Mouse (Mus musculus) MEL (cell line): ENCODE measurements at regions not wholly inside any gene's neighbourhood (a gene's known extent, or its start where the extent isn't known, plus 50 kb on each side); places are given as distances from the start of the nearest gene placed in this dataset.

Source experiments
- DNase-seq: peaks from one replicate; pipeline ENCODE4 v3.0.0; 2011; ENCODE audit warnings: low read depth, low spot score
- H3K27ac ChIP-seq: 2 replicates; pipeline ENCODE4 v1.5.1; 2012; ENCODE audit warnings: low read depth, mild to moderate bottlenecking, control low read depth, low read length, moderate library complexity; ENCODE audit not compliant: control insufficient read depth
- H3K27me3 ChIP-seq, 2 experiments: fragments of 150-350 bp in 1 of 2; sonication (generic) in 1 of 2; 2 replicates each; pipeline ENCODE4 v1.6.1; 2012; ENCODE audit warnings: low read length in 2 of 2, mild to moderate bottlenecking in 2 of 2, improper control_type of control experiment in 1 of 2, moderate library complexity in 1 of 2; ENCODE audit not compliant: insufficient read depth in 2 of 2, control insufficient read depth in 1 of 2
- H3K36me3 ChIP-seq, 2 experiments: 2 replicates each; pipeline ENCODE4 v1.6.1; 2012 to 2014; ENCODE audit warnings: low read length in 2 of 2, improper control_type of control experiment in 1 of 2, inconsistent platforms in 1 of 2, mild to moderate bottlenecking in 1 of 2; ENCODE audit not compliant: insufficient read depth in 2 of 2, control insufficient read depth in 1 of 2
- H3K4me1 ChIP-seq, 2 experiments: fragments of 150-350 bp in 1 of 2; sonication (generic) in 1 of 2; 2 replicates each; pipeline ENCODE4 v1.6.1; 2012; ENCODE audit warnings: low read length in 2 of 2, improper control_type of control experiment in 1 of 2, mild to moderate bottlenecking in 1 of 2; ENCODE audit not compliant: insufficient read depth in 2 of 2, control insufficient read depth in 1 of 2
- H3K4me3 ChIP-seq, 2 experiments: fragments of 150-350 bp in 1 of 2; sonication (generic) in 1 of 2; 2 replicates each; pipeline ENCODE4 v1.5.1; 2012; ENCODE audit warnings: low read depth in 2 of 2, low read length in 2 of 2, mild to moderate bottlenecking in 2 of 2, moderate library complexity in 2 of 2, control low read depth in 1 of 2, improper control_type of control experiment in 1 of 2; ENCODE audit not compliant: control insufficient read depth in 1 of 2, insufficient read depth in 1 of 2
- H3K79me2 ChIP-seq: 2 replicates; pipeline ENCODE4 v1.6.1; 2012; ENCODE audit warnings: mild to moderate bottlenecking, low read length, moderate library complexity; ENCODE audit not compliant: control insufficient read depth, poor library complexity, insufficient read depth
- H3K9ac ChIP-seq: 2 replicates; pipeline ENCODE4 v1.6.1; 2012; ENCODE audit warnings: low read depth, mild to moderate bottlenecking, control low read depth, low read length, moderate library complexity; ENCODE audit not compliant: control insufficient read depth, poor library complexity, severe bottlenecking
- H3K9me3 ChIP-seq: fragments of 150-350 bp; sonication (generic); replicated peaks from 2 replicates; pipeline ENCODE4 v1.6.1; 2012; ENCODE audit warnings: mild to moderate bottlenecking, low read length, improper control_type of control experiment, moderate library complexity; ENCODE audit not compliant: insufficient read depth
- BHLHE40 ChIP-seq: IDR thresholded peaks from 2 replicates; pipeline ENCODE4 v1.6.1; 2012; ENCODE audit warnings: low read depth, mild to moderate bottlenecking, inconsistent platforms, low read length, improper control_type of control experiment, borderline replicate concordance
- E2F4 ChIP-seq: IDR thresholded peaks from 2 replicates; pipeline ENCODE4 v1.6.1; 2011; ENCODE audit warnings: low read depth, low read length, improper control_type of control experiment, borderline replicate concordance
- ELF1 ChIP-seq: IDR thresholded peaks from 2 replicates; pipeline ENCODE4 v1.6.1; 2014; ENCODE audit warnings: low read depth, mild to moderate bottlenecking, inconsistent platforms, low read length, improper control_type of control experiment, moderate library complexity
- EP300 ChIP-seq, 2 experiments: IDR thresholded peaks; 2 replicates each; pipeline ENCODE4 v1.6.1; 2011; ENCODE audit warnings: improper control_type of control experiment in 2 of 2, low read length in 2 of 2, low read depth in 1 of 2, mild to moderate bottlenecking in 1 of 2
- ETS1 ChIP-seq: IDR thresholded peaks from 2 replicates; pipeline ENCODE4 v1.6.1; 2012; ENCODE audit warnings: low read depth, mild to moderate bottlenecking, inconsistent platforms, low read length, improper control_type of control experiment, moderate library complexity
- GABPA ChIP-seq: IDR thresholded peaks from 2 replicates; pipeline ENCODE4 v1.6.1; 2012; ENCODE audit warnings: low read depth, mild to moderate bottlenecking, inconsistent platforms, low read length, improper control_type of control experiment, moderate library complexity
- JUND ChIP-seq: IDR thresholded peaks from 2 replicates; pipeline ENCODE4 v1.6.1; 2011; ENCODE audit warnings: low read depth, mild to moderate bottlenecking, improper control_type of control experiment, low read length
- KAT2A ChIP-seq: conservative IDR thresholded peaks from 2 replicates; pipeline ENCODE4 v1.6.1; 2012; ENCODE audit warnings: low read depth, low read length, improper control_type of control experiment, inconsistent platforms
- MYB ChIP-seq: IDR thresholded peaks from 2 replicates; pipeline ENCODE4 v1.6.1; 2011; ENCODE audit warnings: mild to moderate bottlenecking, low read depth, low read length, improper control_type of control experiment
- NELFE ChIP-seq: IDR thresholded peaks from 2 replicates; pipeline ENCODE4 v1.6.1; 2011; ENCODE audit warnings: low read depth, low read length, improper control_type of control experiment
- POLR2A ChIP-seq, 2 experiments: IDR thresholded peaks; 2 replicates each; pipeline ENCODE4 v1.6.1; 2011 to 2012; ENCODE audit warnings: low read length in 2 of 2, mild to moderate bottlenecking in 2 of 2, control low read depth in 1 of 2, improper control_type of control experiment in 1 of 2, low read depth in 1 of 2, moderate library complexity in 1 of 2; ENCODE audit not compliant: control insufficient read depth in 1 of 2, insufficient read depth in 1 of 2, poor library complexity in 1 of 2
- POLR2AphosphoS2 ChIP-seq: IDR thresholded peaks from 2 replicates; pipeline ENCODE4 v1.6.1; 2011; ENCODE audit warnings: low read length, improper control_type of control experiment
- POLR2AphosphoS5 ChIP-seq: IDR thresholded peaks from 2 replicates; pipeline ENCODE4 v1.6.1; 2012; ENCODE audit warnings: low read depth, borderline replicate concordance, mild to moderate bottlenecking, inconsistent platforms, low read length, moderate library complexity, mixed read lengths
- RCOR1 ChIP-seq: IDR thresholded peaks from 2 replicates; pipeline ENCODE4 v1.6.1; 2012; ENCODE audit warnings: low read depth, mild to moderate bottlenecking, inconsistent platforms, low read length, improper control_type of control experiment
- SIN3A ChIP-seq: IDR thresholded peaks from 2 replicates; pipeline ENCODE4 v1.6.1; 2012; ENCODE audit warnings: low read length, improper control_type of control experiment, inconsistent platforms
- TCF12 ChIP-seq: IDR thresholded peaks from 2 replicates; pipeline ENCODE4 v1.6.1; 2014; ENCODE audit warnings: low read depth, mild to moderate bottlenecking, inconsistent platforms, low read length, improper control_type of control experiment, moderate library complexity
- USF2 ChIP-seq, 2 experiments: IDR thresholded peaks; 2 replicates each; pipeline ENCODE4 v1.6.1; 2011 to 2012; ENCODE audit warnings: improper control_type of control experiment in 2 of 2, low read length in 2 of 2, borderline replicate concordance in 1 of 2, inconsistent platforms in 1 of 2, low read depth in 1 of 2, mild to moderate bottlenecking in 1 of 2; ENCODE audit not compliant: insufficient read depth in 1 of 2
- ZC3H11A ChIP-seq: IDR thresholded peaks from 2 replicates; pipeline ENCODE4 v1.6.1; 2012; ENCODE audit warnings: low read depth, mild to moderate bottlenecking, inconsistent platforms, low read length, improper control_type of control experiment
- ZMIZ1 ChIP-seq: IDR thresholded peaks from 2 replicates; pipeline ENCODE4 v1.6.1; 2012; ENCODE audit warnings: low read depth, mild to moderate bottlenecking, inconsistent platforms, low read length, improper control_type of control experiment, moderate library complexity

GRCm38 (mm10) chr13:51323058-51323715 is 85.3 kb upstream of the S1pr3 start:
- Histone ChIP-seq H3K27me3 (no peaks in the 10 kb centered on the region), H3K36me3 (no peaks in the 10 kb centered on the region), H3K27ac (no peak overlapping the region), H3K4me3 (no peak overlapping the region), H3K79me2 (no peaks in the 10 kb centered on the region), H3K9me3 (no peaks in the 10 kb centered on the region), H3K9ac (no peak overlapping the region), H3K4me1 (no peaks in the 10 kb centered on the region)
- DNase-seq: no peak
- TF ChIP-seq JUND (no peak), POLR2A (IDR thresholded peaks at IDR 0.05; ENCODE audit: control insufficient read depth in 1 of 2, insufficient read depth in 1 of 2, low read depth in 1 of 2, low read length in 2 of 2, poor library complexity in 1 of 2) (no peak), ZMIZ1 (no peak), NELFE (no peak), EP300 (IDR thresholded peaks at IDR 0.05; ENCODE audit: low read depth in 1 of 2, low read length in 2 of 2) (no peak), ETS1 (no peak)

- Histone ChIP-seq H3K9me3 (no peaks in the 10 kb centered on the region), H3K4me1 (no peaks in the 10 kb centered on the region), H3K27me3 (no peaks in the 10 kb centered on the region), H3K79me2 (no peaks in the 10 kb centered on the region), H3K4me3 (no peak overlapping the region), H3K9ac (no peak overlapping the region), H3K27ac (no peak overlapping the region), H3K36me3 (no peaks in the 10 kb centered on the region)
- no peak for TF ChIP-seq POLR2A (IDR thresholded peaks at IDR 0.05; ENCODE audit: control insufficient read depth in 1 of 2, insufficient read depth in 1 of 2, low read depth in 1 of 2, low read length in 2 of 2, poor library complexity in 1 of 2)
- no peak for TF ChIP-seq E2F4
- TF ChIP-seq ZC3H11A: no peak
- no peak for DNase-seq
These were observed 83.7 kb upstream of the S1pr3 start for GRCm38 (mm10) chr13:51324714-51325113.

- TF ChIP-seq POLR2AphosphoS2 (no peak), RCOR1 (no peak), BHLHE40 (no peak), ELF1 (no peak), GABPA (no peak), E2F4 (no peak), TCF12 (no peak), ETS1 (no peak), MYB (no peak), KAT2A (no peak), USF2 (IDR thresholded peaks at IDR 0.05; ENCODE audit: borderline replicate concordance in 1 of 2, insufficient read depth in 1 of 2, low read depth in 1 of 2, low read length in 2 of 2) (no peak), SIN3A (no peak), POLR2AphosphoS5 (no peak)
- no peaks in the 10 kb centered on the region for H3K4me1 ChIP-seq
- H3K4me3 ChIP-seq: no peak overlapping the region
- no peaks in the 10 kb centered on the region for H3K79me2 ChIP-seq
- no peak for DNase-seq
- no peaks in the 10 kb centered on the region for H3K36me3 ChIP-seq
- H3K27ac ChIP-seq: no peak overlapping the region
- no peaks in the 10 kb centered on the region for H3K9me3 ChIP-seq
- H3K9ac ChIP-seq: no peak overlapping the region
- no peaks in the 10 kb centered on the region for H3K27me3 ChIP-seq
These were observed 83.1 kb upstream of the S1pr3 start for GRCm38 (mm10) chr13:51325298-51325697.
